Mouse (Mus musculus) layer of hippocampus, adult 8-10 months (tissue): ENCODE results near the gene Fuz. TPM values are rescaled to one million over a fixed set of nuclear protein-coding genes. Genes with fewer than 3 reads are reported as not detected.
A peak's percentile ranks its signal among the peaks of the same experiment; 100 is the strongest.

Experiments
- DNase-seq, 2 experiments: peaks; one replicate each; pipeline ENCODE4 v3.0.0; 2022; ENCODE audit warnings: low spot score in 2 of 2
- total RNA-seq, 4 experiments: library from RNA; stranded (reverse); gene quantifications; 2 replicates each; pipeline ENCODE4 v1.2.4; 2022

Gene Fuz
- total RNA-seq, 4 experiments from 2014 or later, result 22.9 to 30.0 (median 26.7) TPM

DNA sequence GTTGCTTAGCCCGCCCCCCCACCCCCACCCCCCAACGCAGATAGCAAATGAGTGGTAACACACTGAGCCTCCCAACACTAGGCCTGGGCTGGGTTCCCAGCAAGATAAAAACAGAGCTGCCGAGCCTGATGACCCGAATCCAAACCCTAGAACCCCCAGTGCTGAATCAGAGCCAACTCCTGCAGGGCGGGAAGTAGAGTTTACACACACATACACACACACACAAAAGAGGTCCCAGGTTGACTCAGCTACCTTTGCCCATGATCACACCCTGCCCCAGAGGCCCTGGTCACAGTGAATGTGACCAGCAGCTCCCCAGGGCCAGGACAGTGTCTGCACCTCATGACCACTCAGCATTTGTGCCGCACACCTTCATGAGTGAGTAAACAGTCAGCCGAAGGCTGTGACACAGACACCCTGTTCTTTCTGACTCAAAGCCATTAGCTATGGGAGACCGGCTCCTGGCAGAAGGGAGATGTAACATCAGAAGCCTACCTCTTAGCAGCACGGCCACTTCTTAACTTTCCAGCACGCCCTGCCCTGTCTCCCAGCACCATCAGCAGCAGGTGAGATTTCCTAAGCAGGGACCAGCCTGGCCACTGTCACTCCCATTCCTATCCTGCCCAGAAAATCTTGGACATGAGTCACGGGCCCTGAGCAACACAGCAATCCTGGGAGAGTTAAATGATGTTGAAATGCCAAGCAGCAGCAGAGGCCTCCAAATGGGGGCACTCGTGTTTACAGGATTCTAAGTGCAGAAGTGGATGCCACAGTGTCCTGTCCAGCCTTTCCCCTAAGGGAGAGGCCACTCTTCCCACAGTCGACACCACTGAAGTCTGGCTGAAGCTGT, 7.4 kb upstream of the Fuz start:
- DNase-seq, result no peak

DNA sequence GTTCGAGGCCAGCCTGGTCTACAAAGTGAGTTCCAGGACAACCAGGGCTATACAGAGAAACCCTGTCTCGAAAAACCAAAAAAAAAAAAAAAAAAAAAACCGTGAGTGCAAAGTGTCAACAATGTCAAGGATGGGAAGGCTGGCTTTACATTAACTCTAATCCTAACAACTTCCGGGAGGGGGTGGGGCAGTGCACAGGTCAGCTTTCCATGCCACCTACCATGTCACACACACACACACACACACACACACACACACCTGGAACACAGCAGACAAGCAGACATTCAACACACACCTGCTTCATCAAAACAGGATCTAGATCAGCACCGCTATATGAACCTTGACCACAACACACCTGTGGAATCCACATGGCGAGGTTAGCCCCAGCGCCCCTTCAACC, 5.7 kb upstream of the Fuz start:
- DNase-seq, result no peak

DNA sequence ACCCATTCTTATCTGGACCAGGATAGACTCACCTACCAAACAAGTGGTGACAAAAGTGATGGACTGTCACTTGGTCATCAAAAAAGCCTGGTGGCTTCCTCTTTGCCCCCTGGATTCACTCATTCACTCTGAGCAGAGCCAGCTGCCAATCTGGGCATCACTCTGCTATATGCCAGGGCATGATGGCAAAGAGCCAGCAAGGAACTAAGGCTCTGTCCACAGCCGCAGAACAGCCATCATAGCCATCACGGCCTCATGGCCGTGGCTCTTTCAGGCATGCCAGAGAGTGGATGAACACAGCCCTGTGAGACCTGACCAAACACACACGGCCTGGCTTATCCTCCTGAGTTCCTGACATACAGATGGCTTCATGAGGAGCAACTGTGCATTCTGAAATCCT, 5.1 kb upstream of the Fuz start:
- DNase-seq, result no peak

DNA sequence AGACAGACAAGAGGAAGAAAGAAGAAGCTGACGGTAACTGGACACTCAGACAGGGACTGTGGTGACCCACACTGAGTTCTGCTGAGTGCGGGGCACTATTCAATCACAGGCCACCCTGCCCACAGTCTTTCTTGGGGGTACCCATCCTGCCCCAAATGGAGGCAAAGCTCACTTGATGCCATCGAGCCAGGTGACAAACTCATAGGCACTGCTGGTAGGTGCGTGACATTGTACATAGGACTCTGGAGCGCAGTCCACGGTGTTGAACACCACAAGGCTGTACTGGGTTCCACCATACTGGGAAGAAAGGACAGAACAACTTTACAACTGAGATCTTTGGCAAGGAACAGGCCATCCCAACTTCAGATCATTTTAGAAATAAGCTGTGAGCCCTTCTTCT, 4.3 kb upstream of the Fuz start:
- DNase-seq, result no peak

DNA sequence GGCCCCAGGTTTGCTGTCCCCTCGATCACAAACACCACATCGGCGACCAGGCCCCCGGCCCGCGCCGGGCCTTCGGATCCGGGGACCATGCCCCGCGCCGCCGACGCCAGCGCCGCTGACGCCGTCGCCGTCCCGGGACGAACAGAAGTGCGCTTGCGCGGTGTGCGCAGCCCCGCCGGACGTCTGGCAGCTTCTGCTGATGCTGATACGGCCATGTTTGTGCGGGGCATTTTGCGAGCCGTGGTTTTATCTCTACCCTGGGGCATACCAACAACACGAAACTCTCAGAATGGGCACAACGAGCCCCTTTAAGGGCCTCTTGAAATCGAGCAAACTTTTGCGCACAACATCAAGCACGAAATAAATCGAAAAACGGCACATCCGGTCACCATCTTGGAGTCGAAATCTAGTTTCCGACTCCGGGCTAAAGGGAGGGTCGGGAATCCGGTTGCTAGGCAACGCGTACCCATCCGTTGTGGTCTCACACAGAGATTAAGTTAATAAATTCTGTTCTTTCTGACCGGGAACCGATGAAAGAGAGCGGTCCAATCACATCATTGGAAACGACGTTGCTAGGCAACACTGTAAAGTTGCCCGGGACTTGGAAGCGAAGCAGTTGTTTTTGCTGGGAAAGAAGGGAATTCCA, 3.5 kb upstream of the Fuz start, which contains the start of gene Med25:
Med25 (minus strand) TSS at position 437 of the 646 bp plus-strand sequence.
- DNase-seq, result peak; percentile 96 to 97

DNA sequence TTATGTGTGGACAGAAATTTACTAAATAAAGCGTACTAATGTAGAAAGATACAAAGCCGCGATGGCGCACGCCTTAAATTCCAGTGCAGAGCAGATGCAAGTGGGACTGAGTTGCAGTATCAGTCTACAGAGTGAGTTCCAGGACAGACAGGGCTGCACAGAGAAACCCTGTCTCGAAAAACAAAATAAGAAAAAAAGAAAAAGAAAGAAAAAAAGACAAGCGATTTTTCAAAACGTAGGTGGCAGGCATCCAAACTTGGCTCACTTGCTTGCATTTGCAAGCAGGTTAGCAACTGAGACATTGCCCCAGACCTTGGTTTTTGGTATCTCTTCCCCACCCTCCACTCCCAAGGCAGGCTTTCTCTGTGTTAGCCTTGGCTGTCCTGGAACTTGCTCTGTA, 2.7 kb upstream of the Fuz start:
- DNase-seq, result no peak

DNA sequence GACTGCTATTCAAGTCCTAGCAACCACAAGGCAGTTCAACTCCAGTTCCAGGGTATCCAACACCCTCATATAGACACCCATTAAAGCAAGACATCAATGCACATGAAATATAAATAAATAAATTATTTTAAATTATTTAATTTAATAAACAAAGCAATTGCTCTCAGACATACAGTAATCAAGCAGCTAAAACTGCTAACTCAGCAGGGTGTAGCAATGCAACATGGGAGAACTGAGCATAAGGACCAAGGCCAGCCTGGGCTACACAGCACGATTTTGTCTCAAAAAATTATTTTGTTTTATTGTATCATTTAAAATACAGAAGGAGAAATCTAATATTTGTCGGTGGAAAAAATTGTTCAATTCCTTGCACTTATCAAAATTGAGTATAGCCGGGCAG, 1.7 kb upstream of the Fuz start:
- DNase-seq, result no peak

DNA sequence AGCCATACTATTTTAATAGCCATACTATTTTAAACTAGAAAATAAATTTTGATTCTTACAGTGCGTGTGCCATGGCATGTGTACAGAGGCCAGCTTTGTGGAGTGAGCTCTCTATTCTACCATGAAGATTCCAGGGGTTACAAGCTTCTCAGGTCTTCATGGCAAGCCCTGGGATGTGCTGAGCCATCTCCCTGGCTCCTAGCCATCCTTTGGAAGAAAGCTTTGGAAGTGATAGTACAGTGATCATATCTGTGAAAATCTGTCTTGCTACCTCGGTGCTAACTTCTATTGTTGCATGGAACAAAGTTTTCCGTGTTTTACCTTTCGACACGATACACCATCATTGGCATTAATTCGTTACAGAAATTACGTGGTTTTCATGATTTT, 680 bp upstream of the Fuz start:
- DNase-seq, result no peak

DNA sequence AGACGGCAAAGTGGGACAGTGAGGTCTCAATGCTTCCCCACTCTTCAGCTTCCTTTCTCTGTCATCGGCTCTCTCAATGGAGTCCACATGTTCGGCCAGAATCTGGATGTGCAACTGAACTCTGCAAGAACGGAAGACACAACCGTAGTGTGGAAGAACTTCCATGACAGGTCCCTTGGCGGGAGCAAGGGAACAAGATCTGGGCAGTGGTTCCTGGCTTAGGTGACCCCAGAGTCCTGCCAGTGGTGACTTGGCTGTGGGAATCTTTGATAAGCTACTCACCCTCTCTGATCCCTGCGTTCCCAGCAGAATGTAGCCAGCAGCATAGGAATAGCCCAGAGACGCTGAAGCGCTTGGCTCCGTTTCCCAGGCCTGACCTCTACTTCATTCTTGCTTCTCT, 620 bp downstream of the Fuz start:
- DNase-seq, result no peak

DNA sequence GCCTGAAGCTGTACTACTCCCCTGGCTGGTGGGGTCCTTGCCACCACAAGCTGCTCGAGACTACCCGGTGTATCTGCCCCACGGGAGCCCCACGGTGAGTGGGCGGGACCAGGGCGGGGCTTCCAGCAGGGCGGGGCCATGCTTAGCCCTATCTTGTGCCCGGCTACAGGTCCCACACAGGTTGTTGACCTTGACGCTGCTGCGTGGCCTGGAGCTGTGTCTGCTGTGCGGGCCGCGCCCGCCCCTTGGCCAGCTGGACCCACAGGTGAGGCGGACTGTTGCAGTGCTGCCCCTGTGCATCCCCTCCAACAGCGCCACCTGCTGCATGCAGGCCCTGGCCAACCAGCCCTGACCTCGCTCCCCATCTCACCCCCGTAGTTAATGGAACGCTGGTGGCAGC, 2.7 kb downstream of the Fuz start:
- DNase-seq, result no peak

DNA sequence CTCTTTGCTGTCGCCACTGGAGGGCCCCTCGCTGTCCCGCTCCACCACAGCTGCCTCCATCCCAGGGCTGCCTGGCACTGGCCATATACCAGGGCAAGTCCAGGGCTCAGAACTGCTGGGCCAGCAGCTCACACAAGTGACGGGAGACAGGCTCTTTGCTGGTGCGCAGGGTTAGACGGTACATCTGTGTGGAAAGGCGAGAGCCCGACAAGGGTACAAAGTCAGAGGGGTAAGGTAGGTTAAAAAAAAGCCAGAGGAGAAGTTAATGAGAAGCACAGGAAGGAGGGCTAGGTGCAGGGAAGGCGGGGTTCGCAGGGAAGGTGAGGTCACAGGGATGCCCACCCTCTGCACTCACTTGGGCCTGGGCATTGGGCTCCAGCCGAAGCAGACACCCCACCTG, 4.8 kb downstream of the Fuz start:
- DNase-seq, result no peak

DNA sequence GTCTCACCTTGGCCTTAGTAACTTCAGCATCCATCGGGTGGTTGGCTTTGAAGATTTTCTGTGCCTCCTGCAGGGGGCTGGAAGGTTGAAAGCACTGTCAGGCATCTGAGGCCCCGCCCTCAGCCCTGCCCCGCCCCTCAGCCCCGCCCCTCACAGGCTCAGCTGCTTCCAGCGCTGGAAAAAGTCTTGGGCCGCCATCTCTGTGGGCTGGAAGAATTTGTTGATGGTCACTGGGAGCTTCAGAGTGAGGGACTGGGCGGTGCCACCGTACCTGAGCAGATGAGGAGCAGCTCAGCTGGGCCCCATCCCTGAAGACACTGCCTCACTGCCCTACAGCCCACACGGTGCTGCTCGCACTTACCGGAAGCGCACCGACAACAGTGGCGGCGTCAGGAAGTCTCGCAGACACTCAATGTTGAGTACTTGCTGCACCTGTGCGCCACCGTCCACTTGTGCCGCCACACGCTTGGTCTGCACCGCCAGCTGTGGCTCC, 5.4 kb downstream of the Fuz start:
- no peak for DNase-seq

DNA sequence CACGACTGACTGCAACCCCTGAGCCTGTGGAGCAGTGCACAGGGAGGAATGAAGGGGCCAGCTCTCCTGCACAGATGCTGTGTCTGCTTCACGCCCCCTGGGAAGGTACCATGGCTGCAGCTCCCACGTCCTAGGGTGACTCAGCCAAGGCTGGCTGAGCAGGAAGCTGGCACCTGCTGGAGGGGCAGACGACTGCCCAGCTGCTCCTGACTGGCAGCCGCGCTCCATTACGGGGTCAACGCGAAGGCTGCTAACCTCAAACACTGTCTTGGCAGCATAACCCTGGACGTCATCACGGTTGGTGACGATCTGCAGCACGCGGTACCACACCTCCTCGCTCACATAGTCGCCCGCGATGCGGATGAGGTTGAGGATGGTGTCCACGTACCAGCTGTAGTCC, 9.6 kb downstream of the Fuz start:
- no peak for DNase-seq

DNA sequence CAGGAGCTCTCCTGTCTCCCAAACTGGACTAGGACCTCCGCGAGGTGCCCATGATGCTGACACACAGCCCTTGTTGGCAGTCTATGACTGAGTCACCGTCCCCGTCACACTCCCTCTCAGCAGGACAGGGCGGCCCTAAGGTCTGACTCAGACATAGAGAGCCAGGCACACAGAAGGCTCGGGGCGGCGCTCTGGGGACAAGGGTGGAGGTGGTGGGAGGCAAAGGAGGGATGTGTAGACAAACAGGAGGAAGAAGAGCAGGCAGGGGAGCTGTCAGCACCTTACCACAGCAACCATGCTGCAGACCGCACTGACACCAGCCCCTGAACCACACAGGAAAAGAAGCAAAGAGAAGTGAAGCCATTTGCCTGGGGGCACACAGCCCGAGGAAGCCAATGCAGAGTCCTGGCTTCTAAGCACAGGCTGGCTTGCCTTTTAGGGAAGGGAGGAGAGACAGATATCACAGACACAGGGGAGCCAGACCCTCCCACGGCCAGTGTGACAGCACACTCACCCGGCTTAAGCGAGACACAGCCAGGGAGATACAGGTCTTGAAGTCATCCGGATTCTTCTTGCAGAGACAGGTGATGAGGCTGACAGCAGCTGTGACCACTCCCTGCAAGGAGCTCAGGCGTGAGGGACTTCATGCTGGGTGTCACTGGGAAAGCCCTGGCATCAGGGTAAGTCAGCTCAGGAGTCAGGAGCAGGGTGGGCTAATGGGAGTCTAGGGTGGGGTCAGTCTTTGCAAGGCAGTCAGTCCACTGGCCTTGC, 13.0 kb downstream of the Fuz start:
- DNase-seq, result no peak

DNA sequence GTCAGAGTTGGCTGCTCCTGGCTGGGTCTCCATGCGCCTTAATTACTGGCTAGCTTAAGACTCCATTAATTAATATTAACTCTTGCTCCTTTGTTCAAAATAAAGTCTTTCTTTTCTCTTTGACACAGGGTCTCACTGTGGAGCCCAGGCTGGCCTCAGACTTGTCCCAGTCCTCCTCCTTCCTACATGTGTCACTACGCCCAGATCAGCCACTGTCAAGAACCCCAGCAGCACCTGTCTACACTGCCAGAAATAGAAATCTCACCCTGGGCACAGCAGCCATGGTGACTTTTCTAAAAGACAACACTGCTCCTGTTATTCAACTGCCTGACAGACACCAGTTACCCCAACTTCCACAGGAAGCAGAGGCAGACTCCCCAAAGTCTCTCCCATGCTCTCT, 18.5 kb downstream of the Fuz start:
- DNase-seq, result no peak

DNA sequence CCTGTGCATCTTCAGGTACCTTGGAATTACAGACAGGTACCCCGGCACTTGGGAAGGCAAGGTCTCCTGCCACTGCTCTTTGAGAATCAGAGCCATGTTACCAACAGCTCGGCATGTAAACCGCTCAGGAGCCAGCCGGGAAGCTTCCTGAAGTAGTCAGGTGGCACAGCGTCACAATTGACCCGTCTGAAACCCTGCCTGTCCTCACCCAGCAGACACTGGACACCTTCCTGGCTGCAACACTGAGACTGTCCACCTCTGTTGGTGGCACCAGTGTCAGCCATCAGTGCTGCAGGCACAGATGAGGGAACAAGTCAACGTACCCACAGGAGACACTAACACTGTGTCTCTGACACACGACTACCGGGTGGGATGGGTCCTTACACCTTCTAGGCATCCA, 19.4 kb downstream of the Fuz start:
- DNase-seq, result no peak

DNA sequence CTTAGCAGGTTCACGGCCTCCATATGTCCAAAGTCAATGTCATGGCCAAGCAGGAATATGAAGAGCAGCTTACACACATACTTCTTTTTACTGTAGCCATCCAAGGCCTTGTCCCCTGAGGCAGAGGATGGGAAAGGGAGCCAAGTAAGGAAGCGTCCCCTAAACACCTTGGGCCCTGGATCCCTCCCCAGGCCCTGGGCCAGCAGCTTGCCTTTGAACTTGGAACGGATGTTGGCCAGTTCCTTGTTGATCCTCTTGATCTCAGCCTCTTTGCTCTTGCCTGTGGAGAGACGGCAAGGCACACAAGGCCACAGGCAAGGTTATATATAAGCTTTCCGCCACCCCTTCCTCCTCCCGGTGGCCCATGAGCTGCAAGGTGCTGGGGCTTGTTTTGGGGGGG, 20.3 kb downstream of the Fuz start:
- DNase-seq, result no peak

DNA sequence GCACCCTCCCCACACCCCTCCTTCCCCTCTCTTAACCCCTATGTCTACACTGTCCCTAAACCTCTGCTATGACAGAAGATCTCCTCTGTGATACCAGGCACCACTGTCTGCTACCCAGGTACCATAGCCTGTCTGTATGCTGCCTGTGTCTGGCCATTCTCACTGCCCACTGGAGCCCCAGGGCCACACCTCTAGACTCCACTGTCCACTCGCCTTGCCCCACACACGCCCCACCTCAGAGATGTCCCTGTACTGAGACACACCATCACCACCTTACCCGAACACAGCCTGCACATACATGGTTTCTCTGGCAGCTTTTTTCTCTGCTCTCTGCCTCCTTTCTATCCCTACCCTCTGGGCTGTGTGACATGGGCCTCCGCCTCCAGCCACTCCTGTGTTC, 21.0 kb downstream of the Fuz start:
- DNase-seq, result no peak

DNA sequence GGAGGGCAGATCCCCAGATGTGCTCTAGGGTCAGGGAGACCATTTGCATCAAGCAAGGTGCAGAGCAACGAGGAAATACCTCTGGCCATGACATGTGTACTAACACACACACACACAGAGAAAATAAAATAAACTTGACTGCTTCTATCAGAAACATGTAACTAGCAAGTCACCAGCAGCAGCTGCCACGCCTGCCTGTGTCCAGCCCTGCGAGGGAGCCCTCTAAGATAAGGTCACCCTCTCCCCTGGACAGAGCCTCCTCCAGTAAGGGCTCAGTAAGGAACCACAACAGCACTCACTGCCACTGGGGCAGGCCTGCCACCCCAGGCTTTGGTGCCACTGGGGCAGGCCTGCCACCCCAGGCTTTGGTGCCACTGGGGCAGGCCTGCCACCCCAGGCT, 22.3 kb downstream of the Fuz start:
- DNase-seq, result no peak

DNA sequence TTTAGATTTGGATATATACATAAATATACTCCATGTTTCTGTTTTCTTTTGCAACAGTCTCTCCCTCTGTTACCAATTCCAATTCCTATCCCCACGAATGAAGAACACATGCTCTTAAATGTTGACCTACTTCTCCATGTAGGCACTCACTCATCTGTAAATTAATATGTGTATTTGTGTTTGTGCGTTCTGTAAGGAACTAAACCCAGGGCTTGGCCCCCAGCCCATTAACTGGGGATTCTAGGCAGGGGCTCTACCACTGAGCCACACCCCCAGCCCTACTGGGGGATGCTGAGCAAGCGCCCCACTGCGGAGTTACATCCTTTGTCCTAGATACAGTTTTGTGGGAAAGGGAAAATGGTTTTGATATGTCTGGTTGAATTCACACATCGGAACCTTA, 23.2 kb downstream of the Fuz start:
- DNase-seq, result no peak

DNA sequence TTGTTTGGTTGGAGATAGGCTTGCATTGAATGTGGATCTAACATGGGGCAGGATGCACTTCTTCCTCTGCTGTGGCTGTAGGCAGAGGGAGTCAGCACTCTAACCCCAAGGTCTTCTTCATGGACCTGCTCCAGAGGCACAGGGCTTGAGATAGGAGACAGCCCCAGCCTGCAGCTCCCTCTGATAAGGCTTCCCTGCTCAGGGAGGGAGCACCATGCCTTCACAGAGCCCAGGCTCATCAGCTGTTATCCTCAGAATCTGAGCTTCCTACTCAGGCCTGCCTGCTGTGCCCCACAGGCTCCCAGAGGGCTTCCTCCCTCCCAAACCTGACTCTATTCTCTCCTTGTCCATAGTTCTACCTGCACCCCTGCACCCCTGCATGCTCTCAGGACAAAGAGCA, 26.7 kb downstream of the Fuz start:
- DNase-seq, result no peak

DNA sequence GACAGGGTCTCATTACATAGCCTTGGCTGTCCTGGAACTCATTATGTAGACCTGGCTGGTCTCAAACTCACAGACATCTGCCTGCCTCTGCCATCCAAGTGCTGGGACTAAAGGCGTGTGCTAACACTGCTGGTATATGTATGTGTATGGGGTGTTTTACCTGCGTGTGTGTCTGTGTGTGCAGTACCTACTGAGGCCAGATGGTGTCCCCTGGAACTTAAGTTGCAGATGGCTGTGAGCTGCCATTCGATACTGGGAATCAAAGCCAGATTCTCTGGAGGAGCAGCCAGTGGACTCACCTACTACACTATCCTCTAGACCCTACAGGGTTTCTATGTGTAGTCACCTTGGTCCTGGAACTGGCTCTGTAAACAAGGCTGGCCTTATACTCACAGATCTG, 29.6 kb downstream of the Fuz start:
- no peak for DNase-seq
